Mouse (Mus musculus): ENCODE measurements around the gene Btn1a1.
A peak's percentile ranks its signal among the peaks of the same experiment; 100 is the strongest.

The Btn1a1 gene

DNA sequence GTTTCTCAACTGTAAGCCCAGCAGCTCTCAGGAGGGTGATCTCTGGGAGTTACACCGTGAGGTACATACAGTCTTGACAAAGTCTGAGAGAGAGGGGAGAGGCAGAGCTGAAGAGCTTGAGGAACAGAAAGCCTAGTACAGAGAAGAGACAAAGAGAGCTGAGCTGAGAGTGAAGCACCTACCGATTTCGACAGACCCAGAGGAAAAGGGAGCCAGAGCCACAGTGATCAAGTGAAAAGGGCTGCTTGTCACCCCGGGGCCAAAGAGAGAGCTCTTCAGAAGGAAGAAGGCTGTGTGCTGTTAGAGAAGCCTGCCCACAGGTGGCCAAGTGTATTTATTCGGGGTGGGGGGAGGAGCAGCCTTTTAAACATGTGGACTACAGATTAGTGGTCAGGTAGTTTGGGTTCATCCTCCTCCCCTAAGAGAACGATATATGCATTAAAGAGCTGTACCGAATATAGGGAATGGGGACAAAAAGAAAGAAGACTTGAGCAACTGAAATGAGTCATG, at the start of gene Btn1a1:
Gene Btn1a1, minus strand, starts transcription at position 302 of the 510 bp plus-strand sequence.
- peak; percentile 19 for DNase-seq (ENCODE audit: low read depth)

DNA sequence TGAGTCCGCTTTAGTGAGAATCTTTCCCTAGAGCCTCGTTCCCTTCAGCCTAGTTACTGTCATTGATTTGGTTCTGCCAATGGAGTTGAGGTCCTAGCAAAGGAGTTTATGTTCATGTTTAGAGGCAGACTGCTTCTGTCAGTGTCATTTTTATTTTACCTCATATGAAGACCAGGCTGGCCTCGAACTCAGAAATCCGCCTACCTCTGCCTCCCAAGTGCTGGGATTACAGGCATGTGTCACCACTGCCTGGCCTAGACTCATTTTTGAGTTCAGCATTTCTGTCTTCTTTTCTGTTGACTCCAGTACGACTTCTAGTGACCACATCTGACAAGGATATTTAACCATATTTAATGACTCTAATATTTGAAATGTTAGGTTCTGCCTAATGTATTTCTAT, 49.6 kb upstream of the Btn1a1 start:
- no peak for DNase-seq (ENCODE audit: low read depth)

DNA sequence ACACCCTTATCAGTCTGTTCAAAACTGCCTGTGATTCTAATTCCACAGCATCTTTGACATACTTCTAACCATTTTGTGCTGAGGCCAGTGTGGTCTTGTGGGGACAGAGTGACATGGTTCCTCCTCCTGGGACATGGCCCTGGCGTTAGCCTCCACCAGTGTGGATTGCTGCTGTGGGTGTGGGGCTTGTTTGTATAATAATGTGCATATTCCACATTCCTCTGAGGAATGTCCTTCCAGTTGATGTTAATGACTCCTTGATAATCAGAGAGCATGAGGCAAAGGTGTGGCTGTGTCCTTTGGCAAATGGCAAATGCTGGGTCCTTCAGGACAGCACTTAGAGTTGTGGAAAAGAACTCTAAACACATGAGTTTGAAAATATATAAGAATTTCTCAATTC, 47.8 kb upstream of the Btn1a1 start:
- no peak for DNase-seq (ENCODE audit: low read depth)

DNA sequence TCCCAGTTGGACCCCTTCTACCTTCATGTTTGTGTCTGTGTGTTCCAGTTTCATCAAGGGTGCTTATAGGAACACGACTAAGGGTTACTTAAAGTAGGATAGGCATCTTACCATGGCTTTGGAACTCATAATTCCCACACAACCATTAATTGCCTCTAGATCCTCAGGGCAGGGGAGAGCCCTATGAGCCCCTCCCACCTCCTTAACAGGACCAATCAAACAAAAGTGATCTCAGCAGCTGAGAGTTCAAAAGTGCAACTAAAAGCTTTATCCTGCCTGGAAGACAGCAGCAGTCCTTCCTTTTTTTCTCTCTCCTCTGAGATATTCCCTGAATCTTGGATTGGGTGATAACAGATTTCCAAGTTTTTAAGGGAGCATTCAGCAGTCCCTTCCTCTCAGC, 44.4 kb upstream of the Btn1a1 start:
- DNase-seq (ENCODE audit: low read depth): no peak

DNA sequence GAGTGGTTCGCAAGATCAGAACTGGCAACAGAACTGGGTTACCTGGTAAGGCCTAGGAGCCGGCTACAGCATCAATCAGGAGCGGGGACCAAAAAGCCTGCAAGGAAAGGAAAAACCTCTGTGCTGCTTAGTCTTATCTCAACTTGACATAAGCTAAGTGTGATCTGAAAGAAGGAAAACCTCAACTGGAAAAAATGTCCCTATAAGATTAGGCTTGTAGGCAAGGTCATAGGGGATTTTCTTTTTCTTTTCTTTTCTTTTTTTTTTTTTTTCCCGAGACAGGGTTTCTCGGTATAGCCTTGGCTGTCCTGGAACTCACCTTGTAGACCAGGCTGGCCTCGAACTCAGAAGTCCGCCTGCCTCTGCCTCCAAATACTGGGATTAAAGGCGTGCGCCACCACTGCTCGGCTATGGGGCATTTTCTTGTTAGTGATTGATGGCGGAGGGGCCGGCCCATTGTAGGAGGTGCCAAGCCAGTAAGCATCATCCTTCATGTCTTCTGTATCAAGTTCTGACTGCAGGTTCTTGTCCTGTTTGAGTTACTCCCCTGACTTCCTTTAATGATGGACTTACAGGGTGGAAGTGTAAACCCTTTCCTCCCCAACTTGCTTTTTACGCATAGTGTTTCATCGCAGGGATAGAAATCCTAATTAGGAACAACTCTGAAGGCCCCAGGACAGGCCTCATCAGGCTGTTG, 41.3 kb upstream of the Btn1a1 start:
- DNase-seq (ENCODE audit: low read depth): peak; percentile 14

DNA sequence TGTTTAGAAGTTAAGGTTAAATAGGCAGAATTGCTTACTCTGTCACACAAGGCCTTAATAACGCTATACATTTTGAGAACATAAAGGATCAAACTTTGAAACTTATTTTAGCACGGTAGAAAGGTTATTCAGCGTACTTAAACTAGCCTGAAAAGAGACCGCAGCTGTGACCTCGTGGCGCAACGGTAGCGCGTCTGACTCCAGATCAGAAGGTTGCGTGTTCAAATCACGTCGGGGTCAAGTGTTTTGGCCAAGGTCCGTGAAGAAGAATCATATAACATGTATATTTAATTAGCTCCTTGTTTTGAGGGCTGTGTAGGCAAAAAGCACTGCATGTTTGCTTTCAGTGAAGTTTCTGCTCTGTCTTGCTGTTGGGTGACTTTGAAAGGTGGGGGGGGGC, 40.6 kb upstream of the Btn1a1 start:
- peak; percentile 78 for DNase-seq (ENCODE audit: low read depth)

DNA sequence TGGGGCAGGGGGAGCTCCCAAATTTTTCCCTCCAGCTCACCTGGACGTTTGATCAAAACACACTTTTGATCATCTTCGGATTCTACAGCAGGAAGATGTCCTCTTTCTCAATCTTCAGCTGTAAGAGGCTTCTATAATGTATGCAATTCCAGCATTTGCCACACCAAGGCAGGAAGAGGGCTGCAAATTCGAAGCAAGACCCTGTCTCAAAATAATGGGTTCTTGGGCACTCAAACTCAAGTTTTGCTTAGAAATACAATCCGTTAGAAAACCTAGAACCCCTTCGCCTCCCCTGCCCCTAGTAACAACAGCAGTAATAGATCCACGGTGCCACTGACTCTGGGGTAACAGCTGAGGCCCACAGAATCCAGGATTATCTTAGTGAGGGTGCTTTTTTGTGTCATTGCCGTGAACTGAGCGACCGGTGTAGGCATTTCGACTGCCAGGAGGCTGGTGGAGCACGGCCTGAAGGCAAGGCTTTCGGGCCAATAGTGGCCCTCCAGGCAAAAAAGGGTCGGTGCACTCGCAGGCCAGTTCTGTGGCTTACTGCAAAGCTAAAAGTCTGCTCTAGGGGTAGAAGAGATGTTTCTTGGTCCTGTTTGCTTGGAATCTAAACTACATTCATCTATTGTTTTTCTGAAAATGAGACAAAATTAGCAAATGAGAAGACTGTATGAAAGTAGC, 40.1 kb upstream of the Btn1a1 start:
- DNase-seq (ENCODE audit: low read depth): peak; percentile 41

DNA sequence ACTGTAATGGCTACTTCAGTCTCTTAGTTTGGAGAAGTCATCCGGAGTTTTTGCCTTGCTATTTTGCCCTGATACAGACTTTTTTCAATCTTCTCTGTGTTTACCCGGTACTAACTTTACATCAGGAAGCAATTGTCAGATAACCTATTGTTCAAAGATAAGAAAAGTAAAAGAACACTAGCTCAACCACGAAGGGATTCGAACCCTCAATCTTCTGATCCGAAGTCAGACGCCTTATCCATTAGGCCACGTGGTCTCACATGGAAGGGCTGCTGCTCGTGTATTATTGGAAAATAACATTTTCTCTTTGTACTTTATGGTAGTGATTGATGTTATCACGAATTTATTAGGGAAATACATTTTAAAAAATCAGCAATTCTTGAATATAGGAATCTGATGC, 38.1 kb upstream of the Btn1a1 start:
- peak; percentile 86 for DNase-seq (ENCODE audit: low read depth)

DNA sequence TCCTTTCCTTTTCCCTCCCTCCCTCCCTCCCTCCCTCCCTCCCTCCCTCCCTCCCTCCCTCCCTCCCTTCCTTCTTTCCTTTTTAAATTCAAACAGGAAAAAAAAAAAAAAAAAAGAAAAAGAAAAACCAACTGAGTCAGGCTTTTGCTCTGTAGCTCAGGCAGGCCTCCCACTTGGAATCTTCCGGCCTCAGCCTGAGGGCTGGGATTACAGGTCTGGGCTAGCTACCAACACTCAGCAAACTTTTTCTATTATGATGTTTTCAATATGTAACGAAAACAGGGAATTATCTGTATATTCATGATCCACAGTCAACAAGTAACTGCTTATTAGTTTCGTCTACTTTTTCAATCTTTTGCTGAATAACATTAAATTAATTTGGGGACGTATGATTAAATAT, 37.2 kb upstream of the Btn1a1 start:
- peak; percentile 62 for DNase-seq (ENCODE audit: low read depth)

DNA sequence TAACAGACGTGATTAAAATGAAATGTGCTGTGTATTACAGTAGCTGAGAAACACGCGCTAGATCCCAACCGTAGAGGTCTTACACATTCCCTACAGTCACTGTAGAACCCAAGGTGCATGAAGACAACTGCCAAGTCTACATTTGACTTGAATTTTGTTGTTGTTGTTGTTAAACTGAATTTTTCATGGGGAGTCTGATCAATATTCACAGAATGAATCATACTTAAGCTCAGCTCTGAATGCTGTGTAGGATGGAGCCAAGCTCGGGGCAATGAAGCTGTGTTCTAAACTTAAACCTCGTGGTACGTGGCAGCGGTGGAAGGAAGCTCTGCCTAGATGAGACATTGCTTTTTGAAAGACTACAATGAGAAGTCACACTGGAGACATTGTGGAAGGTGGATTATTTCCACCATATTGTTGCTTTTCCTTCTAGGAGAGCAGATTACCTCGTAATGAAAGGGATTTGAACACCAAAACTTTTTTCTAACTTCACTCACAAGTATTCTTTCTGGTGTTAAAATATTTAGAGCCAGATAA, 36.4 kb upstream of the Btn1a1 start:
- DNase-seq (ENCODE audit: low read depth): no peak

DNA sequence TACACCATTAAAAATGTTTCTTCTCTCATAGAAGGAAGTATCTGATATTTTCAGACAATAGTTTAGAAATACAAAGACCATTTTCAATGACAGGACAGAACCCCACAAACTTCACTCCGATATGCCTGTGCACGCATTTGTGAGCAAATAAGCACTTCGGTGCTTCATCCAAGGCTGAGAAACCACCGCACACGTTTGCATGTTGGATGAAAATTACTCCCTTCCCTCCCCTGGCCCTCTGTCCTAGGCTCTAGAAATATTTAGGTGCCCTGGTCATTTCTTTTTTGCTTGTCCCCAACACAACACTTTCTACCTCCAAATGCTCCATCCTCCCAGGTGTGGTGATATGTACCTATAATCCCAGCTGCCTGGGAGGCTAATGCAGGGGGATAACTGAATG, 35.8 kb upstream of the Btn1a1 start:
- no peak for DNase-seq (ENCODE audit: low read depth)

DNA sequence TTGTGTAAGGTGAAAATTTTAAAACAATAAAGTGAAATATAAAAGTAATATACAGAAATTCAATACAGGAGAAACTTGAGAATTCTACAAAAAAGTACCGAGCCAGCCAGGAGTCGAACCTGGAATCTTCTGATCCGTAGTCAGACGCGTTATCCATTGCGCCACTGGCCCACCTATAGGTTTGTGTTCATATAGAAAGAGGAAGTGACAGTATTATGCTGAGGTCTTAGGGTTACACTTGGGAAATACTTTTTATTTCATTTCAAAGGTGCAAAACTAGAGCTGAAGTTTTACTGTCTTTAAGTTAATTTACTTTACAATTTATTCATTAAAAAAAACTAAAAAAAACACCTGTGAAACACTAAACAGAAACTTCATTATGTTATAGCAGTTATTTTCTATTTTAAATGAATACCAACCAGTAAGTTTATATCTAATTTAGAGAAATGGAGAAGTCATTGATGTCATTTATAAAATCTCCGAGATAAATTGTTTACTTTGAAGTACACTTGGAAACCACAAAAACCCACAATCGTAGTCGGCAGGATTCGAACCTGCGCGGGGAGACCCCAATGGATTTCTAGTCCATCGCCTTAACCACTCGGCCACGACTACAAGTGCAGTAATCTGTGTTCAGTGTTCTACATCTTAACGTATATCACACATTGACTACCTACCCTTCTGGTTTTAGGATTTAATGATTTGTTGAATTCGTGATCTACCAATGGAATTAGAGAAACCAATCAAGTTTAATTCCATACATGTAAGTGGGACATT, 34.9 kb upstream of the Btn1a1 start:
- peak; percentile 76 for DNase-seq (ENCODE audit: low read depth)

DNA sequence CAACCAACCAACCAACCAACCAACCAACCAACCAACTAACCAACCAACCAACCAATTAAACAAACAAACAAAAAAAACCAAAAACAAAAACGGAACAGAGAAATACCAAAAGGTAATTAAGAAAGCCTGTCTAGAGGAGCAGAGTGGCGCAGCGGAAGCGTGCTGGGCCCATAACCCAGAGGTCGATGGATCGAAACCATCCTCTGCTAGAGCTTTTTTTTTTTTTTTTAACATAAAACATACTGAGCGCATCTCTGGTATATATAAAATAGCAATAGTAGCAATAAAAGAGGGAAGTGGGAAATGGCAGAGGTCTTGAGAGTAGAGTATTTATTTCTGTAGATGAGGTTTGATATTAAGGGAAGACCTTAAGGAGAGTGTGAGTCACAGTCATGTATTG, 34.2 kb upstream of the Btn1a1 start:
- DNase-seq (ENCODE audit: low read depth): no peak

DNA sequence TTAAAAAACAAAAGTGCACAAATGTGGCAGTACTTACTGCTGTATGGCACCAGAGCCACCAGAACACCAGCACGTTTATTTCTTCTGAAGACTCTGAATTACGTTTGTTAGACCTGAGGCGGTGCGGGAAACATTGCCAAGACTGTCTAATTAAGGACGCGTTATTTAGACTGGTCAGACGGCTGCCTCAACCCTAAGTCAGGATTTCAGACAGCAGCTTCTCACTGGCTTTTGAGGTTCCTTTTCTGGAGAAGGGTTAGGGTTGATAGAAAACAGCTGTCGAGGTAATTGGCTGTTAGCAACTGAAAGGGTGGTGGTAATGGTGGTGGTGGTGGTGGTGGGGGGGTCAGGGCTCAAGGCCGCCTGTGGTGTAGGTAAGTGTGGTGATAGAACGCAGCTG, 33.0 kb upstream of the Btn1a1 start:
- no peak for DNase-seq (ENCODE audit: low read depth)

DNA sequence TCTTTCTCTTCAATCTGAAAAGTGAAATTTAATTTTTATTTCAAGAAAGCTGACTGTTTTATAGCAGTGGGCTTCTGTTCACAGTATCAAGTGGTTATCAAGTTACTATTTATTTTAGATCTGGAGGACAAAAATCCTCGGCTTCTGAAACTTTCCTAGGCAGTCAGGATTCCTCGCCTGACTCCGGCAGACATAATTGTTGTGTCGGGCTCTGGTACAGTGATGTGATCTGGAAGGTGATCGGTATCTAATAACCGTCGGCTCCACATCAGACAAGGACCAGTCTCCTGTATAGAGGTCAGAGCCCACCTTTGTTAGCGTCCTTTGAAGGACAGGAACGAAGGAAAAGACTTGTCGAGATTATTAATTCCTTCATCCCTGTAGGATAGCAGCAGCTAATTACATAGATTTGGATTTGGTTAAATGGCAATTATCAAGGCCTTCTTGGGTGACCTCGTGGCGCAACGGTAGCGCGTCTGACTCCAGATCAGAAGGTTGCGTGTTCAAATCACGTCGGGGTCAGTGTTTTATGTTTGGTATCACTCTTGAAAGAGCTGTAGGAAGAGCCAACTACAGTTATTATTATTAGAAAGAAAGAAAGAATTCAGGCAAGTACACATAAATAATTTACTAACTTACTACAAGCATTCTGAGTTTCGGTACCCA, 32.1 kb upstream of the Btn1a1 start:
- DNase-seq (ENCODE audit: low read depth): no peak

DNA sequence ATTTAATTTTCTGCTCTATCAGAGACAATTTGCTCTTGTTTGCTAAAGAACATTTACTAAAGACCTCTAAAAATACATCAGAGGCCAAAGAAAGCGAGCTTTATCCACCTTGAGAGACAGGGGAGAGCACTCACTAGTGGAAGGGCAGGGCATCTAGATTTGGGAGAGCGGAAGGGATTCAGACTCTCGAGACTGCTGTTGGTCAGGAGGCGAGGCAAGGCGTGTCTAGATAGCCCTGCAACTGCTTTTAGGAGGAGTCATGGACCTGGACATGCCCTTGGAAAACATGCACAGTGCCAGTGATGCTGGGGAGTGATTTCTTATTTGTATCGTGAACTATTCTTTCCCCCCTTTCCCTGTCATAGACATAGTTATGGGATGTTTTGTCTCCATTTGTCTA, 29.8 kb upstream of the Btn1a1 start:
- no peak for DNase-seq (ENCODE audit: low read depth)

DNA sequence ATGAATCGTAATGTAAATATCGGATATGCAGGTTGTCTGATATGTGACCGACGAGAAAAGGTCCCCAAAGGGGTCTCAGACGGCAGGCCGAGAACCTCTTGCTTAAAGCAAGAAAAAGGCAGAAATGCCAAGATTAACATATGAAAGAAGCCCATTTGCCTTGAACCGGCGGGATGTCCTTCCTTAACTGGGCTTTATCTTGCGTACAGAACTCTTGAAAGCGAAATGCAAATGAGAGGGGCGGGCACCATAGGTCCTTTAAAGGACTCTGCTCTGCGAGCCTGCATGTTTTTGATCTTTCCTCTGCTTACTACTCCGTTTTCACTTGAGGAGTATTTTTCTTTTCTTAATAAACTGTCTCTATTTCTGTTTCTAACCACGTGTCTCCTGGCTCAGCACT, 26.3 kb upstream of the Btn1a1 start:
- no peak for DNase-seq (ENCODE audit: low read depth)

DNA sequence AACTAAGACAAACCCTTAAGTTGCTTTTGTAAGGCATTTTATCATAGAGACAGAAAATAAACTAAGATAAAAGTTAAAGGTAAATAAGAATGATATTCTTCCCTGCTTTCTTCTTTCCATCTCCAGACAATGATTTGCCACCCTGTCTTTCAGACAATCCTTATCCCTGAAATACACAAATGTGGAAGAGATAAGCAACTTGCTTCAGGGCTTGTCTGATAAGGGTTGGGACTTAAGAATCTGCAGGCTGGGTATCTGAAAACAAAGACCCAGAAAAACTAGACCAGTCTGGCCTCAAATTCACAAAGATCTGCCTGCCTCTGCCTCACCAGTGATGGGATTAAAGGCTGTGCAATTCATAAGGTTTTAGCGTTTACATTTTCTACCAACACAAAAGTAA, 25.6 kb upstream of the Btn1a1 start:
- no peak for DNase-seq (ENCODE audit: low read depth)

DNA sequence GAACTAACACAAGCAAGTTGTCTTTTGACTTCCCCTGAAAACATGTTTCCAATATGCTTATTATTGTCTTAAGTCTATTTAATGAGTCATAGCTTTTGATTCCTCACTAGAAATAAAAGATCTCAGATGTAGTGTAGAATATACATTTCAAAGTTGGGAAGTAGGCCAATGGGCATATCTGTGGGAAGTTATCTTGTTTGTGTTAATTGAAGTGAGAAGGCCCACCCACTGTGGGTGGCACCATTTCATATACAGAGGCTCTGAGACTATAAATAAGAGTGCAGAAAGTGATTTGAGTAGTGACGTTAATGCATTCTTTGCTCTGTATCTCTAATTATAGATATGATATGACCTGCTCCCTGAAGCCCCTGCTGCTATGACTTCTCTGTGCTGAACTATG, 25.2 kb upstream of the Btn1a1 start:
- DNase-seq (ENCODE audit: low read depth): no peak

DNA sequence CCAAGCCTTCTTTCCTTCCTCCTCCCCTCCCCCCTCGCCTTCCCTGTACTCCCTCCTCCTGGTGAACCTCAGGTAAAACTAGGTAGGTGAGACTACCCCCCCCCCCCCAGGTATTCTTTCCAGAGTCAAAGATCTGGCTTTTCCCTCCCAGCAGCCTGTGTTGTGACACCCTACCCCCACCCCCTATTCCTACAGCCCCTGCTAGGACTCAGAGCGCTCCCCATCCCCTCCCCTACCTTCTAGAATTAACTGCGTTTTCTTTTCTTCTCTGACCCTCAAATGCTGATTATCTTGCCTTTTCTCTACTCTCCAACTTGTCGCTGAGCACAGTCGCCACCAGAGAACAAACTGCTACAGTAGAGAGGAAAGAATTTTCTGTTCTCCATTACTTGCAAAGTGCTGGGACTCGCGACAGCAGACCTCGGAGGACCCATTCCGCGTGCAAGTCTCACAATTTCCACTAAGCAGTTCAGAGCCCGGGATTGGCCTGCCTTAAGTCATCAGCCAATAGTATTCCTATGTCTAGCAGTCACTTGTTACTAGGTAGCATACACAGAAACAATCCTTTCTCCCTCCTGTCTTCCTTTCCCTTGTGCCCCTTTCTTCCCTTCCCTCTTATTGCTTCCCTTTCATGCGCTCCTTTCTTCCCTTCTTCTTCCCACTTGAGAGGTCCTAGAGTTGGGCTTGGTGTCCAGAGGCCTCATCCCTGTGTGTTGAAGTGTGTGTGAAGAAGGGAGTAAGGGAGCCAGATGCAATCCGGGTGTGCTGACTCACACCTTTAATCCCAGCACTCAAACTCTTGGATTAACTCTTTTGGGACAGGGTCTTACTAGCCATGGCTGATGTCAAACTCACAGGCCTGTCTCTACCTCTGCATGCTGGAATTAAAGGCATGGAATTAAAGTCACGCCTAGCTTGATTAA, 23.0 kb upstream of the Btn1a1 start, which contains the start of gene Btn2a2:
Gene Btn2a2, minus strand, starts transcription at position 458 of the 923 bp plus-strand sequence.
- peak; percentile 69 for DNase-seq (ENCODE audit: low read depth)

DNA sequence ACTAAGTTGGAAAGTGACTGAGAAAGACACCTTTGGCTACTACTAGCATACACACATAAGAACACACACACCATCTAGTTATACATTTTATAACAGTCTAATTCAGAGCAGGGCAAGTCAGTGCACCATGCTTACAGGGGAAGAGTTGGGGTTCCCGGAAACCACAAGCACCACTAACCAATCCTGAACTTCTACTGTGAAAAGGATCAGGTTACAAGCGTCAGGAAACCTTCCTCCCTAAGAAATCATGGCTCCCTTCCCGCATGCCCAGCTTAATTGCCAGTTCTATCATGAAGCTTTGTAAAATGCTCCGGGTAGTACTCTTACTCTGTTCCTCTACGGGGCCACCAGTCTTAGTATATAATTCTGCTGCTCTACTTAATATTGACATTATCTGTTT, 19.6 kb upstream of the Btn1a1 start:
- no peak for DNase-seq (ENCODE audit: low read depth)

All from NIH3T3 (cell line).